Mouse (Mus musculus) cerebellum, postnatal 10 days (tissue): ENCODE data around the gene Izumo4.

Experiments used
- DNase-seq, 2 experiments: peaks; one replicate each; pipeline ENCODE4 v3.0.0; 2021; ENCODE audit warnings: mixed read lengths in 2 of 2

Gene Izumo4

GRCm38 (mm10) chr10:80669737-80670485 is 32.1 kb upstream of the Izumo4 start:
- DNase-seq, result peak; percentile 93 to 94

DNA sequence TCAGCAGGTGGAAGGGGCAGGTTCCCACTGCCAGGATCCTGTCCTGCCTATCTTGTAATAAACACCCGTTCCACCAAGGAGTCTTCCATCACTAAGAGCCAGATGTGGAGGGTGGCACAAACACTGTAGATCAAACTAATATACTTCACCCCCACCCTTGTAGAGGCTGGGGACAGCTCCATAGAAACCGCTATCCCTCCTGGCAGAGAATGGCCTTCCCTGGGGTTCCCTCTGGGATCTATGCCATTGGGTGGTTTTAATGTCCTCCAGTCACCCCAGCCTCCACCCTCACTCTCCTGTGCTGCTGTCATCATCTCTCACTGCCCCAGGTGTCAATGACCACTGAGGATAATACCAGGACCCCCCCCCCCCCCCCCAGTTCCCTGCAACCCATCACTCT is 31.5 kb upstream of the Izumo4 start:
- peak in 1 of 2 experiments; percentile 47 for DNase-seq

- DNase-seq, result no peak
Measured at GRCm38 (mm10) chr10:80671251-80671650, 30.7 kb upstream of the Izumo4 start.

- DNase-seq, result no peak
Measured at GRCm38 (mm10) chr10:80671936-80672690, 29.9 kb upstream of the Izumo4 start.

GRCm38 (mm10) chr10:80673690-80674089 is 28.3 kb upstream of the Izumo4 start:
- no peak for DNase-seq

DNA sequence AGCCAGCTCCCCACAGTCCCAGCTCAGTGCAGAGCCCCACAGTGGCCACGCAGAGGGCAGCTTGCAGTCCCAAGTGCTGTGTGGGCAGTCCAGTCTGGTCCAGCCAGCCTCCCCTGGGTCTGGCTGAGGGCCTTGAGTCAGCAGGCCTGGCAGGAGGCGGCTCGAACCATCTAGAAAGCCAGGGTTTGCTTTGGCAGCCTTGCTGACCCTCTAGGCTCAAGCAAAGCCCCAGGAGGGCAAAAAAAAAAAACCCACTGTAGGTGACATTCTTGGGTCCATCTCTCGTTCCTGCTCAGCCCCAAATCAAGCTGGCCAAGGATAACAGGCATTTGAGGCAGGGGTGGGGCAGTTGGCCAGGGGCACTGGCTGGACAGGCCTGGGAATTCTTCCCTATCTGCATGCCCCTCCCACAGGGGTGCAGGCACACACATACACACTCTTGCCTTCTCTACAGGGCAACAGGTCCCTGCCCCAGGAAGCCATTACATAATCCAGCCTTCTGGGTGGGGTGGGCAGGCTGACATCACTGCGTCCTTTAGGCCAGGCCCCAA is 27.7 kb upstream of the Izumo4 start:
- peak; percentile 43 to 45 for DNase-seq

GRCm38 (mm10) chr10:80674851-80675404 is 27.1 kb upstream of the Izumo4 start:
- DNase-seq, result no peak

- DNase-seq, result no peak
Measured at GRCm38 (mm10) chr10:80675405-80676197, 26.4 kb upstream of the Izumo4 start.

DNA sequence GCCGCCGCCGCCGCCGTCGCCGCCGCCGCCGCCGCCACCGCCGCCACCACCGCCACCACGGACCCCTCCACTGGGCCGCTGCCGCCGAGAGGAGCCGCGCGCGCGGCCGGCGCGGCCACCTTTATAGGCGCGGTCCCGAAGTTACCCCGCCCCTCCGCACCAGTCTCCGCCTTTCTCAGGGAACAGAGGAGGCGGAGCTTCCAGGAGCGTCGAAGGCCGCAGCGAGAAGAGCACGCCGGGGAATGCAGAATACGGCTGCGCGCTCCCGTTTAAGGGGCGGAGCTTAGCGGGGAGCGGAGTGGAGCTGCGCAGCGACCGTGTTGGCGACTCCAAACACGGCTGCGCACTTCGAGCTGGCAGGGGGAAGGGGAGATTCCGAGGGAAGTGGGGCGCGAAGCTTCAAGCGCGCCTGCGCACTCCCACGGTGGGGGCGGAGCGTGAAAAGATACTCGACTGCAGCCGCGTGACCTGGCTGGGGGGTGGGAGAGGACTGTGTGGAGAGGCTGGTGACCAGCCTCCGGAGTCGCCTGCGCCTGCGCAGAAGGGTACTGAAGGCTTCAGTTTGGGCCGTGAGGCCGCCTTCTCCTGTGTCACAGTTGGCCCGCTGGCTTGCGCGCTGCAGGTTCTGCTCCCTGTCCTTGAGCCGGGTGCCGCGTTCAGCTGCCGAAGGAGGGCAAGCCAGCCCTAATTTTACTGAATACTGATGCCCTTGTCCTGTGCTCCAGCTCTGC is 25.6 kb upstream of the Izumo4 start:
- DNase-seq, result peak; percentile 100

- DNase-seq, result peak in 1 of 2 experiments; percentile 10
Measured at GRCm38 (mm10) chr10:80677128-80677875, 24.7 kb upstream of the Izumo4 start.

- peak; percentile 96 for DNase-seq
Measured at GRCm38 (mm10) chr10:80677942-80678436, 24.0 kb upstream of the Izumo4 start, which contains the start of gene Mknk2. Mknk2 (minus strand) TSS chr10:80678112.

DNA sequence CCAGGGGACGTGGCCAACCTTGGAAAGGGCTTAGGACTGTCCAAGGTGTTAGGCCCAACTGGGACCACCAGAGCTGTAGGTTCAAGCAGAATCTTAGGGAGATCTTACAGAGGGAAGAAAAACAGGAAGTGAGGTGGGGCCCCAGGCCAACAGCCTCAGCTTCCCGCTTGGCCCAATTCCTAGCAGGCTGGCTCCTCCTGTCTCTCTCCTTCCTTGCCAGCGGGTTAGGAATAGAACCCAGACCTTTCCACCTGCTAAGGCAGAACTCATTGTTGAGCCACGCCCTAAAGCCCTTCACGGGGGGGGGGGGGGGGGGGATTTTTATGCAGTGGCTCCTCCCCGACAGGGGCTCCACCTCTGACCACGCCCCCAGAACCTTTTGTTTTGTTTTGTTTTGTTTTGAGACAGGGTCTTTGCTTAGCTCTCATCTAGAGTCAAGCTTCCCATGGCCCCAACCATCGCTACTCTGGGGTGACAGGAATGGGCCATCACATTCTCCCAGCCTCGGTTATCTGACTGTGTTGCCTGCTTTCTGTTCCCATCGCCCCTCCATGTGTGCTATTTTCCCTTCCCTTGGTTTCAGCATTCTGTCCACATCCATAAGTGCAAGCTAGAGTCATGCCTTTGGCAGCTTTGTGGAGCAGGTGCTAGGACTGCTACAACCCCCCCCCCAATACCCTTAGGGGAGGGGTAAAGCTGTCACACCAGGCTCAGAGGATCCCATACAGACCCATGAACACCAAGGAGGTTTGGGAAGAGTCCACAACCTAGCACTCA is 23.2 kb upstream of the Izumo4 start:
- DNase-seq, result peak; percentile 68 to 72

DNA sequence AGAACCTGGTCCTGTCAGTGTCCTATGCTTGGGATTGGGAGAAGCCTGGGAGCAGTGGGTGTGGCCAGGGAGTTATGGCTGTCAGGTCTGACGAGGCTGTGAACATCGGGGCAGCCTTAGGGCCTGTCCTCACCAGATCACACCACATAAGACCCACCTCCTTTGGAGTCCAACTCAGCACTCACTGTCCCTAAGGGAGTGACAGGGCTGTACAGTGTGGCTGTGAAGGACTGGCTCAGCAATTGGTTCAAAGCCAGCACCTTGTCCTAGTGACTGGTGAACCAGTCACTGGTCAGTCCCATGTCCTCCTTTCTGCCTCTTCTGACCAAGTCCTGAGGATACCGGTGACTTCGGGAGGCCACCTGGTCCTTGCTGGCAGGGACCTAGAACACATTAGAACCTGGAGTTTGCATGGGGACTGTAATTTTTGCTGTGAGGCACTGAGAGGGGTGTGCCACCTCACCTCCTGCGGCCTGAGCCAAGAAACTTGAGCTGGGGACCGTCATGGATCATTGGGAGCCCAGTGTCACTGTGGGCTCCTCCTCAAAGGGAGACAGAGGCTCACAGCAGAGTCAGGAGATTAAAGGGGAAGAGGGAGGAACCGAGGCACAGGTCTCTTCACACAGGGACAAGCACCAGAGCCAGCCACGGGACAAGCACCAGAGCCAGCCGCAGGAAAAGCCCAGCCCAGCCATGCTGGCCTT is 22.3 kb upstream of the Izumo4 start:
- DNase-seq, result no peak

DNA sequence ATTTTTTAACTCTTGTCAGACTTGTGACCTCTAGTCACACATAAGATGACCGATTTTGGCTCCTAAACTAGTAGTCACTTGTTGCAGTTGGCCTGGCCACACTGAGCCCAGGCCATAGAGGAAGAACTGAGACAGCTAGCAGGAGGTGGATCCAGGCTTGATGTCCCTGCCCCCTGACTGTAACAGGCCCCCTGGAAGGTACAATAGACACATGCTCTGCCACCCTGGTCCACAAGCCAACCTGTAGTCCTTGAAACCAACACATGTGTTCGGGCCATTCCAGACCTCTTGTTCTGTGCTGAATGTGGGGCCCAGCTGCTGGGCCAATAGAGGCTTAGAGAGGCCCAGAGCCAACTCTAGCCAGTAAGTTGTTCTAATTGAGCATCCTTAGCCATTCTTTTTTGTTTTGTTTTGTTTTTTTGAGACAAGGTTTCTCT is 21.7 kb upstream of the Izumo4 start:
- no peak for DNase-seq

- DNase-seq, result no peak
Measured at GRCm38 (mm10) chr10:80682003-80682402, 20.0 kb upstream of the Izumo4 start.

GRCm38 (mm10) chr10:80683647-80684046 is 18.3 kb upstream of the Izumo4 start:
- no peak for DNase-seq

DNA sequence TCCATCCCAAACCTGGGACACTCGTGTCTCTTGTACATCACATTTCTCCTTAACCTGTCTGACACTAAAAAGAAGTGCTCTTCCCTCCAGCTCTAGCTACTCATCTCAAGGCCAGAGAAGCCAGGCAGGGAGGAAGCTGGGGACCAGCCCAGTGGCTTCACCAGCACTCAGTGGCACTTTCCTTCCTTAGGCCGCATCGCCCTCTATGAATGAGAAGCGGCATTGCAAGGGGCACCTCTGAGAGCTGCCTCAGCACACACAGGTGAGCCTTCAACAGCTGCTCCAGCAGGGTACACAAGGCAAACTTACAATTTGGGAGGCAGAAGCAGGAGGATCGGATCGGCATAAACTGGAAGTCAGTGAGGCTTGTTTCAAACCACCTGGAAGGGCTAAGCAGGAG is 17.8 kb upstream of the Izumo4 start:
- peak; percentile 73 to 77 for DNase-seq

GRCm38 (mm10) chr10:80684984-80685383 is 17.0 kb upstream of the Izumo4 start:
- no peak for DNase-seq

GRCm38 (mm10) chr10:80686617-80687016 is 15.4 kb upstream of the Izumo4 start:
- peak; percentile 64 to 69 for DNase-seq
